Mouse (Mus musculus) CD4-positive helper T cell, adult 2 months (primary cell): ENCODE measurements around the gene Avpi1.
"Not testable (repeated sequence)": the region's sequence is repeated elsewhere in the genome, so short reads cannot be mapped to it uniquely, and the experiment has no call there.

Source experiments
- DNase-seq: peaks from one replicate; pipeline ENCODE4 v3.0.0-alpha.2; 2012; ENCODE audit warnings: low read depth, missing footprints, low spot score

Gene Avpi1

GRCm38 (mm10) chr19:42115783-42116335, 13.0 kb downstream of the Avpi1 start:
- no peak for DNase-seq

- no peak for DNase-seq
These were observed 24.2 kb downstream of the Avpi1 start for GRCm38 (mm10) chr19:42104681-42105080.

GRCm38 (mm10) chr19:42099406-42099805, 29.5 kb downstream of the Avpi1 start:
- DNase-seq, result no peak

GRCm38 (mm10) chr19:42090637-42091141, 38.2 kb downstream of the Avpi1 start:
- peak; percentile 73 for DNase-seq

GRCm38 (mm10) chr19:42089748-42090595, 38.9 kb downstream of the Avpi1 start, which contains the start of gene Pi4k2a:
Gene Pi4k2a (plus strand): TSS chr19:42090470.
- DNase-seq, result peak; percentile 100

- DNase-seq, result peak; percentile 86
These were observed 39.6 kb downstream of the Avpi1 start for GRCm38 (mm10) chr19:42089103-42089747.

GRCm38 (mm10) chr19:42086166-42086565, 42.7 kb downstream of the Avpi1 start, which contains the start of gene Morn4:
Gene Morn4 (minus strand): TSS chr19:42086357.
- DNase-seq, result peak; percentile 51

- no peak for DNase-seq
These were observed 43.2 kb downstream of the Avpi1 start for GRCm38 (mm10) chr19:42085690-42086089.

- not testable (repeated sequence) for DNase-seq
These were observed 47.2 kb downstream of the Avpi1 start for GRCm38 (mm10) chr19:42081613-42082012.

- DNase-seq, result no peak
These were observed 48.4 kb downstream of the Avpi1 start for GRCm38 (mm10) chr19:42080469-42080868.

GRCm38 (mm10) chr19:42079950-42080349, 48.9 kb downstream of the Avpi1 start:
- no peak for DNase-seq

GRCm38 (mm10) chr19:42079006-42079405, 49.9 kb downstream of the Avpi1 start:
- no peak for DNase-seq

GRCm38 (mm10) chr19:42078566-42078965, 50.3 kb downstream of the Avpi1 start:
- no peak for DNase-seq

GRCm38 (mm10) chr19:42075992-42076391, 52.9 kb downstream of the Avpi1 start:
- DNase-seq, result no peak

GRCm38 (mm10) chr19:42075051-42075450, 53.8 kb downstream of the Avpi1 start:
- DNase-seq, result no peak
